Mouse (Mus musculus) lung, postnatal 14 days (tissue): Measurements from ENCODE around the gene Filip1.

ENCODE experiments used
- DNase-seq: peaks from one replicate; pipeline ENCODE4 v3.0.0; 2021

Gene Filip1

GRCm38 (mm10) chr9:79947414-79947813, 65.2 kb downstream of the Filip1 start:
- no peak for DNase-seq

GRCm38 (mm10) chr9:79944872-79945271, 67.8 kb downstream of the Filip1 start:
- no peak for DNase-seq

DNA sequence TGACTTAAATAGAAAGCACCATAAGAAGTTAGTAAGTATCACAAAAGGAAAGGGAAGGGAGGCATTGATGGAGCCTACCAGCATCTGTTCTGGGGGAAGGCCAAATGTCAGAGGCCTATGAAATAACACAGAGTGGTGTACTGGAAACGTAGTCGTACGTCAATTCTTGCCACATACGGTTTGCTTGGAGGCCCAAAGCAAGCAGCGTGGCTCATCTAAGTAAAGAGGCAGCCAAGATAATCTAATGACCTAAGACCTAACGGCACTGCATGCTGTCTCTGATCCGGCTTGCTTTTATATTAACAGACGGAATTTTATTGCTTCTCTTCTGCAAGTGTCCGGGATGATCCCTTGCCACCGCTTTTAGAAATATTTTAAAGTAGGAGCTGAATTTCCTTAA, 68.7 kb downstream of the Filip1 start:
- DNase-seq = no peak

DNA sequence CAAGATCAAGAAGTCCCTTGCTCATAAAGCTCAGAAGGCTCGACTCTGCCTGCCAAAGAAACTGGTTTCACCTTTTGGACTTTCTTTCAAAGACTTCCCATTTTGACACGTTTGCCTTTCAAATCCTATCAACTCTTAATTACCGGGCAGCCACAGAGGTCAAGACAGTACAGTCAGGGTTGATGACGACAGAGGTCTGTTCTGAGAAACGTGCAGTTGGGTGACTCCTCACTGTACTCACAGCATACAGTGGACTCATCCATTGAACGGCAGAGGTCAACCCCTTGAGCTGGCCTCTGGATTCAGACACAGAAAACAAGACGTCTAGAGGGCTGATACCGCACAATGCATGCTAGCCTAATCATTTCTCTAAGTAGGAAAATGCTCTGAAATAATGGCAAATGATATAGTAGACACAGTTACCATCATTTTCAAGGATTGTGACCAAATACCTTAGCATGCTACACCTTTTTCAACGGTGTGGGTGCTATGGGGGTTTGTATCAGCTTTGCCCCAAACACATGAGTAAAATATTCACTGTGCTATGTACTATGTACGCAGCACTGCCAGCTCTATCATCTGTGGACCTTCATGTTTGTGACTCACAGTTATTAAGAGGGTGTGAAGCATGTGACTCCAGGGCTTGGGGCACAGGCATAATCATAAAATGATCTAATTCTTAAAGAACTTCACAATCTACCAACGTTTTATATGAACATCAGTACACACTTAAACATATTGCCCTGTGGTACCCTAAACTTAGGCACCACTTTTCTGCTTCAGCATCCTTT, 74.0 kb downstream of the Filip1 start:
- DNase-seq = no peak

DNA sequence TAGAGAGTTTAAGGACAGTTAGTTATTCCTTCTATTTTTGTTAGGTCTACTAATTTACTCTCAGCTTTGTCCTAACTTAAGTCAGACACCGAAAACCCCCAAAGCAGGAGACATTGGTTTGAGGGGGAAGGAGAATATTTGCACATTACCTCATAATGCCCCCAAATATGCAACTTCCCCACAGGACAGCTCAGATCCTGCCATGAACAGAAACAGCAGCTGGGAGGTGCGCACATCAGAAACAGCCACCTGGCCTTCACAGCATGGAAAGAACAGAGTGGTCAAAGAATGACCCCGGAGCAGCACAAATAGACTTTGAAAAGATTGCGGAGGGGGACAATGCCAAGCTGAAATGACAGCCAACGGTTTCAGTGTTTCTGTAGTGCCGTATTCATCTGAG, 75.1 kb downstream of the Filip1 start:
- no peak for DNase-seq

GRCm38 (mm10) chr9:79932578-79932977, 80.1 kb downstream of the Filip1 start:
- DNase-seq = no peak

- DNase-seq = no peak
These were observed 84.6 kb downstream of the Filip1 start for GRCm38 (mm10) chr9:79928092-79928491.

GRCm38 (mm10) chr9:79927156-79927870, 85.3 kb downstream of the Filip1 start:
- no peak for DNase-seq

- no peak for DNase-seq
These were observed 86.0 kb downstream of the Filip1 start for GRCm38 (mm10) chr9:79926464-79927155.

GRCm38 (mm10) chr9:79925950-79926349, 86.7 kb downstream of the Filip1 start:
- no peak for DNase-seq

- DNase-seq = peak; percentile 59
These were observed 89.4 kb downstream of the Filip1 start for GRCm38 (mm10) chr9:79923262-79923661.

GRCm38 (mm10) chr9:79922493-79922760, 90.2 kb downstream of the Filip1 start:
- DNase-seq = no peak

GRCm38 (mm10) chr9:79921701-79922492, 90.8 kb downstream of the Filip1 start:
- no peak for DNase-seq

DNA sequence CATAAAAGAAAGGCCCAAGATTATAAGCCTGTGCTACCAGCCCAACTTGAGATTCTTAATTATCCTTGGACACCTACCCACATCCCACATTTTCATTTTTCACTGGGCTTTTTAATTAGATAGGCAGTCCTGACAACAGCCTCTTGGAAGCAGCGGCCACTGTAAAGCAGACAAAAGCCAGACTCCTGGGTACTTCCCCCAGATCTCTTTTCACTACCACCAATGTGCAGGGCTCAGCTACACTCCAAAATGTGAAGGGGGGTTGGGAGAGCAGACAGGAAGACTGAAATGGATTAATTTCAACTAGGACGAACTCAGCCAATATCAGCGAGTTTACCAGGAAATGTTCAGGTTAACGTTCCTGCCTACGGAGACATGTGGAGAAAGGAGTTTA, 92.1 kb downstream of the Filip1 start:
- no peak for DNase-seq

DNA sequence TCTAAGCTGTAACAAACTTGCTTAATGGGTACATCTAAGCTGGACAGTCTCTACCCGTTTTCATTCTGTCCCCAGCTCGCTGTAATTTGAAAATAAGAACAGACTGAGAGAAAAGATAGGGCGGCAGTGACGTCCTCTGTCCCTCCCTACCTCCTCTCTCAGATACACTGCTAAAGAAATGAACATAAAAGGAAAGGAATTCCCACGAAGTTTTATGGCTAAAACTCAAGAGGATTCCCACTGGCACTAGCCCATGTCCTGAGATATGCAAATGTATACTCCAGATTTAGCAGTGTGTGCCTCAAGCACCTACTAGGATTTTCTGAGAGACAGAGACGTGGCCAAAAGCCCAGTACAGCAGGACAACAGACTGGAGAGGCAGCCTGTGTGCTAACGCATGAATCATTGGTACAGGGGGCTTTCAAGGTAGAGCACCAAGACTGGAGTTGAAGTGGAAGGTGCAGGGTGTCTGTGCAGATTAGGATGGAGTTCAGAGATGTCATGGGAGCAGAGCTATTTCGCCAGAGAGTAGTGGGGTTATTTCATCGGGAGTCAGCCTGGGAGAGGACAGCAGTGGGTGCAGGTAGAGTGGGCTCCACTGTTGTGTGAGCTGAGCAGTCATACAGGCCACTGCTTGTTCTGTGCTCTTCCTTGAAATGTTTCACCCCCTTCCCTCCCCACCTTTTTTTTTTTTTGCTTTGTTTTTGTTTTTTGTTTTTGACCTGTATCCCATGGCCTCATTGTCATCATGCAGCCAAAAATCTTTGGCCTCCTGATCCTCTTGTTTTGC, 92.7 kb downstream of the Filip1 start:
- no peak for DNase-seq

GRCm38 (mm10) chr9:79919303-79919721, 93.3 kb downstream of the Filip1 start:
- DNase-seq = no peak

DNA sequence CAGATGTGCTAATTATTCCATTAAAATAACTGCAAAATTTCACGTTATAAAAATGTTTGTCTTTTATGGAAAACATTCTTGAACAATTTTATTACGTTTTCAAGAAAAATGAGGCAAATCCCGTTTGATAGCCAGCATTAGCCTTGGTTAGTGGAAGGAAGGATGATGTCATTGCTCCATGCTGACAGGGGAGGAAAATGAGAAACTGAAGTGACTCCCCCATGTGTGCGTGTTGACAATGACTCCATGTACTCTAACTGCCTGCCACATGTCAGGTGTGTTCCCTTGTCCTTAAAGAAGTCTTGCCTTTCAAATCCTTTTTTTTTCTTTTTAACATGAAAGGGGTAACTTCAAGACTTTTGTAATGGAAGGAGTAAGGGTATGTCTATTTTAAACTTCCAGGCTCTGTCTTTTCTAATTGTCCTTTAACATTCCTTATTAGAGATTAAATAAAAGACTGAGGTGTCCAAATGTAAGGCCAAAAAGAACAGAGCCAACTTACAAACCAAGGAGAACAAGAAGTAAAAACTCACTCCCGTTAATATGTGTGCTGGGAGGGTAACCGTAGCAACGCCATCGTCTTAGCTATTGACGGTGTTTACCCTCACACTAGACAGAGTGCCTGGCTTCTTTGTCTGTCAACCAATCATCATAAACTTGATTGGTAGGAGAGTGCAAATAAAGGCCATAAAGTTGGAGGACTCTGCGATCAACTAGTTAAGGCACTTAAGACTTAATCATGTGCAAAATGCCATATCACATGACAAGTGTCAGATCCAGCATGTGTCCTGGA, 94.1 kb downstream of the Filip1 start:
- no peak for DNase-seq

DNA sequence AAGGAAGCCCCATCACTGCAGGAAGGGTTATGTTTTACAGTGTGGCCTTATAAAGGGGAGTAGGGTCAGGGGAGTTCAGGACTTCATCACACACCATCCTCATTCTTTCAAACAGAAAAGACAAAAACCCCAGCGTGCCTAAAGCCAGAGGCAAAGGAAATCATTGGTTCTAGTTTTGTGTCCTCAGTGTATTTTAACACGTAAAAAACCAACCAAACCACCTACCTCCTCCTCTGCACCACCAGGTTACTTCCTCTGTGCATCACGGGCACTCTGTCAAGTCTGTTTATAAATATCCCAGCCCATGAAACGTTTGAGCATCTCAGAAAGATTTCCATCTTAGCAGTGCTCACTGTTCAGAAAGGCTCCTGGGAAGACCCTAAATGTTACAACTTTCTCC, 98.4 kb downstream of the Filip1 start:
- no peak for DNase-seq

DNA sequence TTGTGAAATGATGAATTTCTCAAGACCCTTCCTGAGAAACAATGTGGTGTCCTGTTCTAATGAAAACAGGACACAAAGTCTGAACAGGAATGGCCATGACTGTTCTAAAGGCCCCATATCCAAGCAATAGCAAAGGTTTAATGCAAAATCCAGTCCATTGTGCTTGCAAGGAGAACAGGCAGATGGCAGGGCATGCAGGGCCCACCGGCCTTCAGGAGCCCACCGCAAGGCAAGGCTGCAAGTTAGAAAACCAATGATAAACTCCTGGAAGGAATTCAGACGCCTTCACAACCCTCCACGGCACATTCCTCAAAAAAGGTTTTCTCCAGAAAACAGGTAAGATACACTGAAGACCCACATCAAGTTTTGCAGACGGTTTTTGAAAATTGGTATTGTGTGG, 99.7 kb downstream of the Filip1 start:
- no peak for DNase-seq

GRCm38 (mm10) chr9:79910166-79910565, 102.5 kb downstream of the Filip1 start:
- DNase-seq = no peak

DNA sequence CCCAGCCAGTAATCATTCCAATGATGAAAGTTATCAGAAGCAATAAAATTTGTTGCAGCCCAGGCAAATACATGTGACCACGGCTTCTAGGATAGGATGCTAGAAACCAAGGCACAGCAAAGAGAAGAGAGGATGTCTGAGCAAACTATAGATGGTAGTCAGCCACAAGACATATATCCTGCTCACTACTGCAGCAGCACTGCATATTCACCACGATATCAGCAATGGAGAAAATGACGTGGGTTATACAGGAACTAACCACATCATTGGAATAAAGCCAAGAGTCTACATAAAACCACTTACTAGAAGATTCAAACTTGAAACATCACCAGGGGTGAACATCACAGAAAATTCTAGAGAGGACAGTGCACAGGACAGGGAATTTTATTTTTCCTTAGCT, 113.8 kb downstream of the Filip1 start:
- DNase-seq = no peak

DNA sequence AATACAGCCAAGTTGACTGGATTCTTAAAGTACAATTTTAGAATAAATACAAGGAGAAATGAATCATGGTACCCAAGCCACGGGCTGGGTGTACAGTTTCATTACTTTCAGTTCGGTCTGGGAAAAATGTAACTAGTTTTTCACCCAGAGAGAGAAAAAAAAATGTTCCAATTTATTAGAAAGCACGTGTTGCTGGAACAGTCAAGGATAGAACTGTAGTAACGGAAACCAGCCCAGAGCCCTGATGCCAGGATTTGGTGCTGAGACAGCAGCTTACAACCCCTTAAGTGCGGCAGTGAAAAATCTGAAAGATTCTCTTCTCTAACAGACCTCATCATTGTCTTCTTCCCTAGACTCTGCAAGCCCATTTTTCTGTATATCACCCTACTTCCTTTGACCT, 118.0 kb downstream of the Filip1 start:
- DNase-seq = no peak
